Mouse (Mus musculus) MEL (cell line): ENCODE data around the gene Spock1.

Experiments
- CHD1 ChIP-seq: IDR thresholded peaks from 2 replicates; pipeline ENCODE4 v1.6.1; 2012; ENCODE audit warnings: low read depth, mild to moderate bottlenecking, inconsistent platforms, low read length, improper control_type of control experiment
- CHD2 ChIP-seq: IDR thresholded peaks from 2 replicates; pipeline ENCODE4 v1.6.1; 2011; ENCODE audit warnings: low read length, improper control_type of control experiment
- CTCF ChIP-seq, 3 experiments: IDR thresholded peaks in 2 of 3; conservative IDR thresholded peaks in 1 of 3; 2 replicates each; pipeline ENCODE4 v1.5.1; 2011 to 2012; ENCODE audit warnings: low read length in 3 of 3, low read depth in 2 of 3, mild to moderate bottlenecking in 2 of 3, improper control_type of control experiment in 1 of 3, inconsistent platforms in 1 of 3, mixed read lengths in 1 of 3, moderate library complexity in 1 of 3; ENCODE audit not compliant: control insufficient read depth in 1 of 3, insufficient read depth in 1 of 3, poor library complexity in 1 of 3, severe bottlenecking in 1 of 3
- EP300 ChIP-seq, 2 experiments: IDR thresholded peaks; 2 replicates each; pipeline ENCODE4 v1.6.1; 2011; ENCODE audit warnings: improper control_type of control experiment in 2 of 2, low read length in 2 of 2, low read depth in 1 of 2, mild to moderate bottlenecking in 1 of 2
- GABPA ChIP-seq: IDR thresholded peaks from 2 replicates; pipeline ENCODE4 v1.6.1; 2012; ENCODE audit warnings: low read depth, mild to moderate bottlenecking, inconsistent platforms, low read length, improper control_type of control experiment, moderate library complexity
- MAFK ChIP-seq: IDR thresholded peaks from 2 replicates; pipeline ENCODE4 v1.6.1; 2011; ENCODE audit warnings: low read depth, mild to moderate bottlenecking, low read length, improper control_type of control experiment, borderline replicate concordance
- POLR2A ChIP-seq, 2 experiments: IDR thresholded peaks; 2 replicates each; pipeline ENCODE4 v1.6.1; 2011 to 2012; ENCODE audit warnings: low read length in 2 of 2, mild to moderate bottlenecking in 2 of 2, control low read depth in 1 of 2, improper control_type of control experiment in 1 of 2, low read depth in 1 of 2, moderate library complexity in 1 of 2; ENCODE audit not compliant: control insufficient read depth in 1 of 2, insufficient read depth in 1 of 2, poor library complexity in 1 of 2
- POLR2AphosphoS5 ChIP-seq: IDR thresholded peaks from 2 replicates; pipeline ENCODE4 v1.6.1; 2012; ENCODE audit warnings: low read depth, borderline replicate concordance, mild to moderate bottlenecking, inconsistent platforms, low read length, moderate library complexity, mixed read lengths
- RCOR1 ChIP-seq: IDR thresholded peaks from 2 replicates; pipeline ENCODE4 v1.6.1; 2012; ENCODE audit warnings: low read depth, mild to moderate bottlenecking, inconsistent platforms, low read length, improper control_type of control experiment
- TCF12 ChIP-seq: IDR thresholded peaks from 2 replicates; pipeline ENCODE4 v1.6.1; 2014; ENCODE audit warnings: low read depth, mild to moderate bottlenecking, inconsistent platforms, low read length, improper control_type of control experiment, moderate library complexity
- UBTF ChIP-seq: IDR thresholded peaks from 2 replicates; pipeline ENCODE4 v1.6.1; 2012; ENCODE audit warnings: low read depth, mild to moderate bottlenecking, inconsistent platforms, low read length, improper control_type of control experiment, moderate library complexity, borderline replicate concordance; ENCODE audit not compliant: insufficient read depth
- ZKSCAN1 ChIP-seq: IDR thresholded peaks from 2 replicates; pipeline ENCODE4 v1.6.1; 2012; ENCODE audit warnings: low read depth, mild to moderate bottlenecking, inconsistent platforms, low read length, improper control_type of control experiment, moderate library complexity
- ZNF384 ChIP-seq: IDR thresholded peaks from 2 replicates; pipeline ENCODE4 v1.6.1; 2012; ENCODE audit warnings: low read depth, mild to moderate bottlenecking, inconsistent platforms, low read length, improper control_type of control experiment

GRCm38 (mm10) chr13:57853621-57854020 lies 54.5 kb downstream of the Spock1 start:
- TF ChIP-seq POLR2AphosphoS5 = no peak
- no peak for TF ChIP-seq MAFK
- TF ChIP-seq CTCF (IDR thresholded peaks at IDR 0.05 in 2 of 3, conservative IDR thresholded peaks at IDR 0.05 in 1 of 3; ENCODE audit: control insufficient read depth in 1 of 3, insufficient read depth in 1 of 3, low read depth in 2 of 3, low read length in 3 of 3, poor library complexity in 1 of 3, severe bottlenecking in 1 of 3) = no peak
- no peak for TF ChIP-seq GABPA
- TF ChIP-seq POLR2A (IDR thresholded peaks at IDR 0.05; ENCODE audit: control insufficient read depth in 1 of 2, insufficient read depth in 1 of 2, low read depth in 1 of 2, low read length in 2 of 2, poor library complexity in 1 of 2) = no peak
- no peak for TF ChIP-seq TCF12
- TF ChIP-seq RCOR1 = no peak
- no peak for TF ChIP-seq CHD2
- no peak for TF ChIP-seq ZKSCAN1
- no peak for TF ChIP-seq CHD1
- TF ChIP-seq UBTF = no peak
- TF ChIP-seq ZNF384 = no peak
- no peak for TF ChIP-seq EP300 (IDR thresholded peaks at IDR 0.05; ENCODE audit: low read depth in 1 of 2, low read length in 2 of 2)
